Mouse (Mus musculus): ENCODE results near the gene Itih4.
A peak's percentile ranks its signal among the peaks of the same experiment; 100 is the strongest.

Gene Itih4

DNA sequence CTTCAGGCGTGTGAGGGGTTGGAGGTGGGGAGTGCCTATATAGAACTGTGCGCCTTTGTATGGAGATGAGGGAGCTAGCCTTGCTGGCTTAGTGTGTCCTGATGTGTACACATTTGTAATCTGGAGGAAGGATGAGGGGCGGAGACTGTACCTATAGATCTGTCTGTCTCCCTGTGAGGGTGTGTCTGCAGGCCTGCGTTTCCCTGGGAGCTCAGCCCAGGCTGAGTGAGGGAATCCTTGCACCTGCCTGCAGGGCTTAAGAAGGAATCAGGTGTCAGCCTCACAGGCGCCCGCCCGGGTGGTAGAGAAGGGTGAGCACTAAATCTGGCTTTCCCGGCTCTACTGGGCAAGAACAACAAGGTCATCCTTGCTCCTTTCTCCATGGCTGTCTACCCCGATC is 6.5 kb upstream of the Itih4 start:
- no peak for DNase-seq (ENCODE audit: low spot score)

DNA sequence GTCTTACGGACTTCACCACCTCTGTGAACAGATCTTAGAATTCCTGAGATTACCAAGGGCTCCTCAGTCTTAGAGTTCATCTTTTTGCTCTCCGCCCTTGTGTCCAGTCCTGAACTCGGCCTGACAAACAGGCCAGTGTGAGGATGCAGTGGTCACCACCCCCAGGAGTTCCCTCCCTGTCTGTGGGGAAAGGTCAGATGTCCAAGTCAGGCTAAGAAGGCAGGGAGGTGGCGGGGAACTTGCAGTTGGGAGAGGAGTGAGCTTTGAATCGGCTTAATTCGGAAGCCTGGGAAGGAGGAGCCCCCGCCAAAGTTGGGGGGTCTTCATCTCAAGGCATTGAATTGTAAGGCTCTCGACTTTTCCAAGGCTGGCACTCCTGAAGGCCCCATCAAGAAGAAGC is 6.0 kb upstream of the Itih4 start:
- peak; percentile 24 for DNase-seq (ENCODE audit: low spot score)

DNA sequence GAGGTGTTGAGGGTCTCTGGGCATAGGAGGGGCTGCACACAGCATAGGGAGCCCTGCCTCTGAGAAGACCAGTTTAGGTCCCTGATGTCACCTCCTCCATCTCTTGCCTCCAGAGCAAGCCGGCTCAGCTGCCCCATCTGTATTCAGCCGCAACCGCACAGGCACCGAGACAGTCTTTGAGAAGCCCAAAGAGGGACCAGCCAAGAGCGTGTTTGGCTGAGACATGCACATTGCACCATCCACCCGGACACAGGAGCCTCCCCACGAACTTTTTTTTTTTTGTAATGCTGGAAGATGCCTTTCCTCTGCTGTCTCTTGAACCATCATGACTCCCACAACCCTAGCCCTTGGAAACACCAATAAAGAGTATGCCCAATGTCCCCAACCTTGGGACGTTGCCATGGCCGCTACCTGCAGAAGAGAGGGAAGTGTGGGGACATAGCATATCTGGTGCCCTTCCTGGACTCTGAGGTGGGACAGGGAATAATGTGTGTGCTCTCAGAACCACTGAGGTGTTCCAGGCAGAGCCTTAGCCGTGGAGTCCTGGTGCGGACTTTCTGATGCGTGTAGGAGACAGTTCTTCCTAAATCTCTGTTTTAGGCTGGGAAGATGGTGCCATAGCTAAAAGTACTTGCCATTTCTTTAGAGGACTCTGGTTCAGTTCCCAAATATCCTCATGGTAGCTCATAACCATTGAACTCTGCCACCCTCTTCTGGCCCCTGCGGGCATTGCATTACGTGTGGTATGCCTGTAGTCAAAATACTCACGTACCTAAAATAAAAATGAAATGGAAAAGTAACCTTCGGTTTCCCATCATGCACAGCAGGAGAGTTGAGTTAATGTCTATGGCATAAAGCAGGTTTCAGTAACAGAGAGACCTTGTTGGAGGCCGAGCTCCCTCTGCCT is 5.2 kb upstream of the Itih4 start:
- peak; percentile 72 for DNase-seq (ENCODE audit: low spot score)

DNA sequence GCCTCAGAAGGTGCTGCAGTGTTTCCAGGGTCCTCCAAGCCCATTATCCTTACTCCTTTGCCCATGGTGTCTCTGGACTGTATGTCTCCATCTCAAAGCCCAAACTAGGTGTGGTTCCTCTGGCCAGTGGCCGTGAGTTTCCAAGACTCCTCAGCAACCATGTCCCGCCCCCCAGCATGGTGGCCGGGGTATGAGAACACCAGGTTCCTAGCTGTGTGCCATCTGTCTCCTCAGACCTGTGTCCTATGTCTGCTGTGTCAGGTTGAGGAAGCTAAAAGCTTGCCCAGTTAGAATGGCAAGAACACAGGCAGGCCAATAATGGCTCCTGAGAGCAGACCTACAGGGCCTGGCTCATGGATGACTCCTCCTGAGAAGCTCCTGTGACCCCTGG is 4.6 kb upstream of the Itih4 start:
- DNase-seq (ENCODE audit: low spot score), result no peak

DNA sequence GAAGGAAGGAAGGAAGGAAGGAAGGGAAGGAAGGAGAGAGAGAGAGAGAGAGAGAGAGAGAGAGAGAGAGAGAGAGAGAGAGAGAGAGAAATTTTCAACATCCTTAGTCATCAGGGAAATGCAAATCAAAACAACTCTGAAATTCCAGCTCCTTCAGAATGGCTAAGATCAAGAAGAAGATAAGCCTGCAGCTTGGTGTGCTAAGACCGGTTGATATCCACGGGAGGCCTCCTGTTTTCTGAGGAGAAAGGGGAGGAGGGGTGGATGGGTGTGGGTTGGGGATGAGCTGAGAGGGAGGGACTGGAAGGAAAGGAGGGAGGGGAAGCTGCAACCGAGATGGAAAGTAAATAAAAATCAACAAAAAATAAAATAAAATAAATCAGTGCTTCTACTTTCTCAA is 978 bp upstream of the Itih4 start:
- DNase-seq (ENCODE audit: low spot score), result no peak

DNA sequence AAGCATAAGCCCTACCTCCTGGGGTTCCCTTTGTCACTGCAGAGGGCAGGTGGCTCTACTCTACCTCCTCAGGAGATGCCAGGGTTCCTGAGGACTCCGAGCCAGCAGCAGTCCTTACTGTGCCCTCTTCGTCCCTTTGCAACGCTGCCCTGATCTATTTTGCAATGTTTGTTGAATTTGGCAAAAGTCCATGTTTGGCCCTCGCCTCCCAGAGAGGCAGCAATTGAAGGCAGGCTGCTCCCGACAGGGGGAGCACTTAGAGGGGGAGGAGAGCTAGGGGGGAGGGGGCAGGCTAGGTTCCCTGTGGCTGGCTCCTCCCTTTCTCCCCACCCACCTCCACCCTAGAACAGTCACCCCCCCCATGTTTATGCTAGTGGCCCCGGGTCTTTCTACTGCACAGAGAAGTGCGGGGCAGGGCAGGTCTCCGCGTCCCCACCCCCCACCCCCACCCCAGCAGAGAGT is 2.0 kb downstream of the Itih4 start:
- DNase-seq (ENCODE audit: low spot score), result peak; percentile 89

DNA sequence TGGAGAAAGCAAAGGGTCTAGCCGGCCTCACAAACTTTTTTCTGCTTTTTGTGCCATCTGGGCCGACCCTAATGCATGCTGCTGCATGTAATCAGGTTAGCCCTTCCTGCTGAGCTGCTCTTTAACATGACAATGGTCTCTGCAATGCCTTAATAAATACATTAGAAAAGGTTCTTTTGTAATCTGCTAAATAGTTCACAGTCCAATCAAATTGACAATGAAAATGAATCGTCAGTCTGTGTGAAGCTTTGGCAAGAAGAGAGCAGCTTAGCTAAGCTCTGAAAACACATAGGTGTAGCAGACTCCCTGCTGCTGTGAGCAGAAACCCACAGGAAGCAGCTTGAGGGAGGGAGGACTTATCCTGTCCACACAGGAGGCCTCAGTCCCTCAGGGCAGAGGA is 13.7 kb downstream of the Itih4 start:
- no peak for DNase-seq (ENCODE audit: low spot score)

DNA sequence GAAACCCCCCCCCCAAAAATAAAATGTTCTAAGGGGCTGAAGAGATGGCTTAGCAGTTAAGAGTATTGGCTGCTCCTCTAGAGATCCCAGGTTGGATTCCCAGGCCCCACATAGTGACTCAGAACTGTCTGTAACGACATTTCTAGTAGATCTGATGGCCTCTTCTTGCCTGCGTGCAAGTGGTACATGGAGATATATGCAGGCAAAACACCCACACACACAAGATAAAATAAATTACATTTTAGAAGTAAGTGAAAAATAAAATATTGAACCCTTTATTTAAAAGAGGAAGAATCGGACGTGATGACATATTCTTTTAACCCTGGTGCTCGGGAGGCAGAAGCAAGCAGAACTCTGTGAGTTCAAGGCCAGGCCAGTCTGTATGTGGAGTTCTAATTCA is 16.4 kb downstream of the Itih4 start:
- no peak for DNase-seq (ENCODE audit: low spot score)

DNA sequence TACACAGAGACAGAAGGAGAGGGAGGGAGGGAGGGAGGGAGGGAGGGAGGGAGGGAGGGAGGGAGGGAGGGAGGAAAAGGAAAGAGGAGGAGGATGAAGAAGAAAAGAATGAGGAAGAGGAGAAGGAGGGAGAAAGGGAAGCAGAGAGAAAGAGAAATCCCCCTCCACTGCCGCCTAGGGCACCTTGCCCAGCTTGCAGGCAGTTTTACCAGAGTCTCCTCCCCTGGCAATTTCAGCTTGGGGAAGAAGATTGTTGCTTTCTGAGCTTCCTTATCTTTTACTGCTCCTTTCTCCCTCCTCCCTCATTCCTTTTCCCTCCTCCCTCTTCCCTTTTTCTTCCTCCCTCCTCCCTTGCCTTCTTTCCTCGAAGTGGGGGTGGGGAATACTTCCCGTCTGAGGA is 16.8 kb downstream of the Itih4 start:
- no peak for DNase-seq (ENCODE audit: low spot score)

DNA sequence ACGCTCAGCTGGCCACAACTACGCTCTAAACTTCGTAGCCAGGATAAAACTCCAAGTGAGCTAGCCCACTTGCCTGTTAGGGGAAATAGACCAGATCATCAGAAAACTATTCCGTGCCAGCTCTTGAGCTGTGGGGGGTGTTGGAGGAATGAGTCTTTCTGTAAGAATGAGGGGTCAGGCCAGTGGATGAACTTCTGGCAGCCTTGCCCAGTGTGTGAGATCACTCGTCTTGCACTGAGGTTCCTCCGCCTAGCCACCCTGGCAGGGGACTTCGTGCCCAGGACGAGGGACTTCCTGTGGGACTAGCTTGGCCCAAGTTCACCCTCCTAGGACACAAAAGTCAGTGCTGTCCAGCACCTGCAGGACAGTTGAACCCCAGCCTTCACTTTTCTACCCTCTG is 18.0 kb downstream of the Itih4 start:
- DNase-seq (ENCODE audit: low spot score), result no peak

DNA sequence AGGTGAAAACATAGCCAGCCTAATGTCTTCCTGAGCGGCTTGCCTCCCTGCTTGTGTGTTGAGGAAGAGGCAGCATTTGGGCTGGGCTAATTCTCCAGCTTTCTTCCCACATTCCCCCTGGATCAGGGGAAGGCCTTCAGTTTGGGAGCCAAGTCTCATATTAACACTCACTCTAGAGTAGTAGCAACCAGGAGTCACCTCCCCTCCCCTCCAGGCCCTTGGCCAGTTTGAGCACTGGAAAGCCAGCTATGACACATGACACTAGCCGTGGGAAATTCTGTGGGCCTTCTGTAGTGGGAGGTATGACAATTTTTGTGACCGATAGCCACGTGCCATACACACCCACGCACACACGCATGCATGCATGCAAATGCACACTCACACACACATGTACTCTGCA is 19.7 kb downstream of the Itih4 start:
- no peak for DNase-seq (ENCODE audit: low spot score)

DNA sequence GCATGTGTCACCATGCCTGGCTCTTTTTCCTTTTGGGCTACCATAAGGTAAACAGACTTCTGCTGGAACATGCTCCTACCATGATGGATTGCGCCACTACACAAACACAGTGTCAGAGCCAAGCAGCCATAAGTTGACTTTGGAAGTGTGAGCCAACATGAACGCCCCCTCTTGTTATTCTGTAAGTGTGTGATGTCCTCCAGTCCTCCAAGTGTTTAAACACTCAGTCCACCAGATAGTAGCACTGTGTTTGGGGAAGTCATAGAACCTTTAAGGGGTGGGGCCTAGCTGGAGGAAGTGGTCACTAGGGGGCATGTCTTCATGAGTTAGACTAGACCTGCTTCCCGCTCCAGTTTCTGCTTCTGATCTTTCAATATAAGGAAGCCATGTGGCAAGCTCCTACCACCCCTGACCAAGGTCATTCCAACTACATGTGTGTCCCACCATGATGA is 21.6 kb downstream of the Itih4 start:
- DNase-seq (ENCODE audit: low spot score), result peak; percentile 47

DNA sequence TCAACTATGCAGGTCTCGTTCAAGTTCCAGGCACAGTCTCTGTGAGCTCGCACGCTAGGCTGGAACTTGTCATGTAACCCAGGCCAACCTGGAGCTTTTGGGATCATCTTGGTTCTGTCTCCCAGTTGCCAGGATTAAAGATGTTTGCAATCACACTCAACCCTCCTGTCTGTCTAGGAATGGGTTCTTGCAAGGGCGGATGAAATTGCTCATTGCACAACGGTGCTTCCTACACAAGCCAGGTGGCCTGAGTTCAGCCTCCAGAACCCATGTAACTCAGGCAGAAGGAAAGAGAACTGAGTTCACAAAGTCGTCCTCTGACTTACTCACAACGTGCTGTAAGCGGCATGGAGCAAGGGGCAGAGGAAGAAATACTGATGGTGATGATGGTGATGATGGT is 24.9 kb downstream of the Itih4 start:
- DNase-seq (ENCODE audit: low spot score), result peak; percentile 51

DNA sequence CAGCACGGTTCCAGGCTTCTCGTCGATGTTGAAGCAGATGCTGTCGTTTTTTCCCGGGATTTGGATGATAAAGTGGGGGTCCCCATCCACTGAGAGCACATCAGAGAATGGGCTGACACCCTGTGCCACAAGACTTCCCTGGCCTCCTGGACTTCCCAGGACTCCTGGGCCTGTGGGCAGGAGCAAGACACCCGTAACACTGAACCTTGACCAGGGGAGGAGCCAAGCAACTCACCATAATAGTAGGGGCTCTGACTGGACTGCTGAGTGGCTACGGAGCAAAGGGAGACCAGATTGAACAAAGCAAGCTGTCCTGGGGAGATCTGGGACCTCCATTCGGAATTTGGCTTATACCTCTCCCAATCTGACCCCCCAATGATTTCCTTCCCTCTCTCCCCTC is 26.4 kb downstream of the Itih4 start:
- no peak for DNase-seq (ENCODE audit: low spot score)

DNA sequence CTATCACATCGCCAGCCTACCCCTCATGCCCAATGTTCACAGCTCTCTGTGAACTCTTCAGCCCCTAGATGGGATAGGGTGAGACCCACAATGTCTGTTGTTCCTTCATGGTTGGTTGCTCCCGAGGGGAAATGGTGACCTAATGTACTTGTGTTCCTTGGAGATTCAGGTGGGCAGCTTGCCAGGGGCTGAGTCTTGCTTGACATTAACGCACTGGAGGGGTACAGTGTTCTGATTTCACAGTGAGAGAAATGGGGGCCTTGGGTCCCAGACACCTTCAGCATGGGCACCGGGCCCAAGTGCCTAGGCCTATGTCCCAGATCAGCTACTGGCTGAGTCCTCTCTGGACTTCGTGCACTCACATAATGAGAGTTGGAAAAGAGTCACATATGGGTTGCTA is 27.1 kb downstream of the Itih4 start:
- no peak for DNase-seq (ENCODE audit: low spot score)

DNA sequence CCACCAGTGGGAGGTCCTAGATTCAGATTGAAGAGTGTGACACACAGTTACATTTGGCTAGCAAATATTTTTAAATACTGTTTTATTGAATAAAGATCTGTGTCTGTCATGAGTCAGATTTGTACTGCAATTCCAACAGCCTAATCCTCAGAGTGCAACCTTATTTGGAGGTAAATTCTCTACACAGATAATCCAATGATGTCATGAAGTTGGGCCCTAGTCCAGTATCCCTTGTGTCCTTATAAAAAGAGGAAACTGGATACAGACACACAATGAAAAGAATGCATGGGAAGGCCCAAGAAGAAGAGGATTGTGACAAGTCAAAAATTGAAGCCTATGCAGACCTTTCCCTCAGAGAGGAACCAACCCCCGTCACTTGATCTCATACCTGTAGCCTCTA is 30.2 kb downstream of the Itih4 start:
- DNase-seq (ENCODE audit: low spot score), result no peak

DNA sequence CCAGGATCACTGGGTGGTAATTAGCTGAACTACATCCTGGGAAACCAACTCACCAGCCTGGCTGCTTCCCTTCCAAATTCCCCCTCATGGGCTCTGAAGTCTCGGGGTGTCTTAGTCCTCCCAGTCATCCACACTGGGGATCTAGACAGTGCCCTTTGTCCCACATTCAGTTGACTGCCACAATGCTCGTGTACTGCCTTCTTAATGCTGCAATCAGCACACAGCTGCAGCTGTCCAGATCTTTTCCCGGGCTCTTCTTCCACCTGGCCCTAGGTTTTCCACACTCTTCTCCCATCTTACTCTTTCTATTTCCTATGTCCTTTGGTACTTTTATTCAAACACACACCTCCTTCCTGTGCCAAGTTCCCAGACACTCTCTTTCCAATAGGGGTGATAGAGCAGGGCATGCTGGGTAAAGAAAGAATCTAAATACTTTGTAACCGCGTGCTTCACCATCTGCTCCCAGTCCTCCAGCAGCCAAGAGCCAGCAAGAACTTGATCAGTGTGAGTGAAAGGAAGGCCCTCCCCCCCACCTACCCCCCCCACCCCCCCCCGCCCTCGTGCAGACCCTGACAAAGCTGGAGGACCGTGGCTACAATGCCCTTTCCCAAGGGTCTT is 35.9 kb downstream of the Itih4 start:
- peak; percentile 57 for DNase-seq (ENCODE audit: low spot score)

DNA sequence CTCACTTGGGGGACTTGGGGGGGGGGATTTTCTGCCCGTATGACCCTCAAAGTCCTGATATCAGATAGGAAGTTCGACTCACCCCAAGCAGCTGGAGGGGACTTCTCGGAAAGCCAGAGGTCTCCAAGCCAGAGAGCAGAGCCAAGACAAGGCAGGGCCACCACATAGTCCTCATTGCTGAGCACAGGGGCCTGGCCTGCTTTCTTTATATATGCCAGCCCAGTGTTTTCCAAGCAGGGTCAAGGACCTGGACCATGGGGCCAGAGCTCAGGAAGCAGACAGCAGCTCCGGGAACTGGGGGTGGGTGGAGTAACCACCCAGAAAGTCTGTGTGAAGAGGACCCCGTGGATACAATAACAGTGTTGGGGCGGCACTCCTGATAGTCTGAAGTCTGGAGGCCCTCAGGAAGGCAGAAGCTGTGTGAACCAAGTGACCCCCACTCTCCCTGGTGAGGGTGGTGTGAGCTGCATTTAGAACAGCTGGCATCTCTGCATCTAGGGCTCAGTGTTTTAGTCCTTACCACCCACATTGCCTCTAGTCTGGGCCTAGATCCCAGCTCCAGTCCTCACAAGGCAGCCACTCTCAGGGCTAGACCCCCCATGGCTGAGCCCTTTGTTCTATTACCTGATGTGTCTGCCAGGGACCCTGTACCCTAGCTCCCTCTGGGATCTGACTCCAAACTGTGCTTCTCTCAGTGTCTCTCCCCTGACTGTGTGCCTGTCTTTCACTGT is 37.3 kb downstream of the Itih4 start, which contains the start of gene Itih3:
Gene Itih3 (minus strand): TSS at position 386 of the 731 bp plus-strand sequence.
- DNase-seq (ENCODE audit: low spot score), result no peak

DNA sequence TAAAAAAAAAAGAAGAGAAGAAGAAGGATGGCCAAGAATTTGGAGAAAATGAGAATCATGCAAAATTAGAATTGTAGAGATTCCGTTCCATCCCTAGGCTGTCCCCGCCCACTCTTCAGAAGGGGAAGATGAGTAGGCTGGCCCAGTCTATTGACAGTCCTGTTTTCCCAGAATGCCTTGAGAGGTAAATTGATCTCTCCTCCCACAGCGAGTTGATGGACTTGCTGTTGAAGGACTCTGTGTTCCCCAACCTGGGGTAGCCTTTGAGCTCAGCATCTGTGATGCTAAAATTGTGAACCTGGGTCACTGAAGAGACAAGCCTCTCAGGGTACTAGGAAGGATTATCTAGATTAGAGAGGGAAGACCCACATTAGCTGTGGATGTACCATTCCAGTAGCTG is 39.2 kb downstream of the Itih4 start:
- no peak for DNase-seq (ENCODE audit: low spot score)

DNA sequence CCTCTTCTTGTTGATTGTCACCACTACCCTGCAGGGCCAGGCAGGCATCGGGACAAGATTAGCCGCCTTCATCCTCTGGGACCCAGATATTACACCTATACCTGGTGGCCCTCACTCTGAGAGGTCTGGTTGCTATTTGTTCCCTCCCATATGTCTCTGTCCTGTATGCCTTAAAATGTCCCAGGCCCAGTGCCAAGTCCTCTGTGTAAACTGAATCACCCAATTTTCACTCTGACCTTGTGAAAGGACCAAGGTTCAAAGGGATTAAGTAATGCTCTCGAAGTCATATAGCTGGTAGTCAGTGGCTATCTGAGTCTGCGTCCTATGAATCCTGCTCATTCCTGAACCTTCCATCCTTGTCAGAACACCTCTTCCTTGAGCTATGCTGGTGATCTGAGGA is 44.1 kb downstream of the Itih4 start:
- no peak for DNase-seq (ENCODE audit: low spot score)

DNA sequence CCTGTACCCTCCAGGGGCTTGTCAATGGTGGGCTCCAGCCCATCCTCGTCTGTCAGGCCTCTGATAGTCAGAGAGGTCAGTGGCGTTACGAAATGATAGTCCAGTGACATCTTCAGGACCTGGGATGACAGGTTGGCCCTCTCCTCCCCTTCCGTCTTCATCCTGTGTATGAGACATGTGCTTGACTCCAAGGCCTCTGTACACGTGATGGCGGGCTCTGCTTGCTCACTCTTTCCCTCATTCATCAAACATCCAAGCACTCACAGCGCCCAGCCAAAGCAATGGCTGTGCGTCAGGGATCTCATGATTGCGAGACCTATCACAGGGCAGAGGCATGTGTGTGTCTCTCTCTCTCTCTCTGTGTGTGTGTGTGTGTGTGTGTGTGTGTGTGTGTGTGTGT is 47.1 kb downstream of the Itih4 start:
- no peak for DNase-seq (ENCODE audit: low spot score)

DNA sequence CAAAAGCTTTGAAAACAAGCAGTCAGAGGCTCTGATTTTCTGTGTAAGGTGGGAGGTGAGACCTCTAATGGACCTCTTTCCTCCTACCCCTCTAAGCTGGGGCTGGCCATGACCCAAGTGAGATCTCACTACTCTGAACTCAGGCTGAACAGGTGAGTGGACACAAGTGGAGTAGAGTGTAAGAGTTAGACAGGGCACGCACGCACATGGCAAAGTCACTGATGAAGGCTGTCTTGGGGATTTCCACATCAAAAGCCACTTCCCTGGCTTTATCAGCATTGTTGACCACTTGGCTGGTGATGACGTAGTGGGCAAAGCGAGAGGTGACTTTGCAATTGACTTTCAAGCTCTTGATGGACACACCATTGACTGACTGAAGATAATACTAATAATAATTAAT is 56.0 kb downstream of the Itih4 start:
- DNase-seq (ENCODE audit: low spot score), result no peak

DNA sequence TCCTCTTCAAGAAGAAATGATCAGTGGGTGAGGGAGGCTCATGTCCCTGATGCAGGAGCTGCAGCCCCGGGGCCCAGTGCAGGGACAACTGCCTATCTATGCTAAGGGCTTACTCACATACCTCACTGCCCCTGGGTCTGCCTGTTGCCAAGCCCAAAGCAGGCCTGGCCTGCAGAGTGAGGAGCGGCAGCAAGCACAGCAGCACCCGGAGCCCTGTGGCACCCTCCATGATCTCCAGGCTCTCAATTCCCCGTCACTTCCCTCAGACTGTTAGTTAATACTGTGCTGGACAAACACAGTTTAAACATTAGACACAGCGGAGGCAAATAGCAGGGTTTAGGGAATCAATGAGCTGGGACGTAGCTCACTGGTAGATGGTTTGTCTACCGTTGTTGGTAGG is 56.8 kb downstream of the Itih4 start, which contains the start of gene Itih1:
Gene Itih1 (minus strand): TSS at position 252 of the 400 bp plus-strand sequence.
- DNase-seq (ENCODE audit: low spot score), result no peak
